Mouse (Mus musculus): ENCODE data around the gene Gpr150.

The Gpr150 gene

DNA sequence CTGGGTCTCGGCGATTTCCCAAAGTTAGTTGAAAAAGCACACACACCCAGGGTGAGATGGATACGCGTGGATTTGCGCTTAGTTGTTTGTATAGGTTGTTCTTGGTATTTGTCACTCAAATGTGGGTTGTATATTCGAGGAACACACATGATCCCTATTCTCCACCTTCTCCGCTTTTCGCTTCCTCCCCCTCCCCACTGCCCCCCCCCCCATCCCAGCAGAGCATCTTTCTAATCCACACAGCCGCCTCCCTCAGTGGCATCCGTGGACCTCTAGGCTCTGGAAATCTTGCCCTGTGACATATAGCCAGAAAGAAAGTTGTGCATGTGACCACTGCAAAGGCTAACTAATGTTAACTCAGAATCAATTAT, at the start of gene Gpr150:
Gpr150 (minus strand) TSS at position 101 of the 371 bp plus-strand sequence.
- DNase-seq: no peak

DNA sequence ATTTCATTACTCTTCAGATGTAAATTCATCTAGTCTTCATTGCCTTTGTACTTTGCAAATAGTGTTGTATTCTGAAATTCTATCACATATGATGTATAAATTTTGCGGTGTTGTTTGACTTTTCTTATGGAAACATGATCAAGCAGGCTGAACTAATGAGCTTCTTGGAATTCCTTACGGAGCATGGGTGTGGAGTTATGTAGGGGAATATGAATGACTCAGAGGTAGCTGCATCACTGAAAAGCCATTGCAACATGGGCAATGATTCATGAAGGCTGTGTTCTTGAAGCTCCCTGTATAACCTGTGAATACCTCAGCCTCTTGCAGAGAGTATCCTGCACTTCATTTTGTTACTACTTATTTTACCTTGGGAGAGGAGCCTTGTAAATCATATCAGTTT, 45.2 kb upstream of the Gpr150 start:
- no peak for DNase-seq

- DNase-seq: peak; percentile 96
These were observed 41.9 kb upstream of the Gpr150 start, which contains the start of the genes Arsk and Ttc37 for GRCm38 (mm10) chr13:76098493-76099303. TSS of gene Arsk (minus strand) at chr13:76098660. TSS of gene Ttc37 (plus strand) at chr13:76098734.

DNA sequence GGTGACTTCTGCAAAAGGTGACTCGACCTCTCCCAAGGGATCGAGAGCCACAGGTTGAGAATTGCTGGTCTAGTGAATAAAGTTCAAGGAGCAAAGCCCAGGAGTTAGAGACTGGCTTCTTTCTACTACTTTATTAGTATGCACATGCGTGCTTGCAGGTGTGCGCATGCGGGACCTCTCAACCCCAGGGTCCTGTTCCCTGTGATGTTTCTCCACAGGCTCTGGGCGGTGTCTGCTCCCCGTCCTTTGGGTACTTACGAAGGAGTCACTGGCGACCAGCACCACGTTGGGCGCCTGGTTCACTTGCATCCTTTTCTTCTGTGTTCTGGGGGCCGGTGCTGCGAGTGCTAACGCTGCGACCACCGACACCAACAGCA, 41.3 kb upstream of the Gpr150 start:
- peak; percentile 70 for DNase-seq

- DNase-seq: no peak
These were observed 17.5 kb upstream of the Gpr150 start for GRCm38 (mm10) chr13:76074323-76074722.

DNA sequence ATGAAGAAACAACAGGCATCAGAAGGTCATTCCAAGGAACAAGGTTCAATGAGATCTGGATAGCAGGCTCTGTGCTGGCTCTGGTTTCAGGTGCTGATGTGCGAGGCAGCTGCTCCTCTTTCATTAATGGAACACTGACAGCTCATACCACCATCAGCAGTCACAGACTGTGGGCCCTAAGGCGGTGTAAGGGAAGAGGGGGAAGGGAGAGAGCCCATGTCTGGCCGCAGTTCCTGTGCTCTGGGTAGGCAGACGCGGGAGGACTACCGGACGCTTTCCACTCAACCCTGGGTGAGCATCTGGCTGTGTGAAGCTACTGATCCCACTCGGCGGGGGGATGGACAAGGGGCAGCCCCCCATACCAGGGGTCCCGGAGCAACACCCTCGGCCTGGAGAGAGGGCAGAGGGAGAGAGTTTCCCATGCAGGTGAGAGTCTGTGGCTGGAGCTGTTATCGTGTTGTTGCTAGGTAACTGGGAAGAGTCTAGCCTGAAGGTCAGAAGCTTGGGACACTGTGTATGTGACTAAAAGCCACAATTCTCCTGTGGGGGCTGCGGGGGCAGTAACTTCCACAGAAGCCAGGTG, 7.7 kb upstream of the Gpr150 start:
- DNase-seq: no peak

- DNase-seq: no peak
These were observed 6.8 kb upstream of the Gpr150 start for GRCm38 (mm10) chr13:76063548-76063947.

GRCm38 (mm10) chr13:76062569-76062968, 5.8 kb upstream of the Gpr150 start:
- no peak for DNase-seq

DNA sequence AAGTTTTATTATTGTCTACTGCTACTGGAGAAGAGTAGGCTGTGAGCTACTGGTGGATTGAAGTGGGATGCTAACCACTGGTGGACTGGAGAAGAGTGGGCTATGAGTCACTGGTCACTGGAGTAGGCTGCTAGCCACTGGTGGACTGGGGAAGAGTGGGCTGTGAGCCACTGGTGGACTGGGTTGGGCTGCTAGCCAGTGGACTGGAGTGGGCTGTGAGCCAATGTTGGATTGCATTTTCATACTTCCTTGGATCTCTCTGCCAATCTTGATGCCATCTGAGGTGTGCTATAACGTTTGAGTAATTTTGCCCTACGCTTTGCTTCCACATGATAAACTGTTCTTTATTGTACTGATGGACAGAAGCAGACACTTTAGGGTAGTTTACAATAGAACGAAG, 5.3 kb upstream of the Gpr150 start:
- DNase-seq: no peak

DNA sequence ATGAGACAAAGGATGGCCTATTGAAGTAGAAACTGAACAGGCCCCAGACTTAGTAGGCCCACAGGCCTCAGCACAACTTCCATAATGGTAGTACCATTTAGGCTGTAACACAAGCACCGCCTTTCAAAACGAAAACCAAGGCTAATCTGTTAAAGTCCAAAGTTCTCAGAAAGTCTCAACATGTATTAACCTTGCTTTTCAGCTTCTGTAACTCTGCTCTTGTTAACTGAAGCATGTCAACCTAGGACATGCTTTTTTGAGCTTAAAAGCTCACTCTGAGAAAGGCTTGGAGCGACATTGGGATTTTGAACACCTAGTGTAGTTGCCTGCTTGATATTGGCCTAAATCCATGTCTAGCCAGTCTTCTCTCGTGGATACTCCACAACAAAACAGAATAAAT, 2.8 kb upstream of the Gpr150 start:
- DNase-seq: peak; percentile 12

DNA sequence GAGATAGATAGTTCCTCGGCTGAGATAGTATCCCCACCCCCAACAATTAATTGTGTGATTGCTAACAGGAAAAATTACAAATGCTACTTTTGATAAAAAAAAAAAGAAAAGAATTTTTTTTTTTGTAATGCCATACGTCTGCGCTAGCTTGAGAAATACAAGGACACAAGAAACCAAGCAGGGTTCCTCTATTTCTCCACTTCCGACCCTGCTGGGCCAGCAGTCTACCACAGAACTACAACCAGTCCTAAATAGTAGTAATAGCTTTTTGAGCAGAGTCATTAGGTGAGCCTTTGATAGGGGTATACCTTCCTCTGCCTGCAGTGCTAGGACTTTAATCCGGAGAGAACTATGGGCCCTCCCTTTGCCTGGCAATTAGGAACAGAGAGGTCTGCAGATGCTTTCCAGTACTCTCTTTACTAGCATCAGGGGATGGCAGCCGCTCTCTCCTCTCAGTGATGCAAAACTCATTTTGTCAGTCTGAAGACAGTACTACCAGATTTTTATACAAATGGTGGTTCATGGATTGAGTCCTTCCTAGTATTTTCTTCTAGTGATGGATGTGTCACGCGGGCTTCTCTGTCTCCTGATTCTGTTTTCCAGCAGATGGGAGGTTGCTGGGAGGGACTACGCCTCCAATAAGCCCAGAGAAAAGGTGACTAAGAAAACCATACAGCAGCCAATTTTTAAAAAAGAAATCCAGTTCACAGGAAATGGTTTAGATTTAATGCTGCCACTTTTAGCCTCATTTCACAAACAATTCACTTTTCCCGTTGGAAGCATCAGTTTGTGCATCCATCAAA, 672 bp upstream of the Gpr150 start:
- no peak for DNase-seq

DNA sequence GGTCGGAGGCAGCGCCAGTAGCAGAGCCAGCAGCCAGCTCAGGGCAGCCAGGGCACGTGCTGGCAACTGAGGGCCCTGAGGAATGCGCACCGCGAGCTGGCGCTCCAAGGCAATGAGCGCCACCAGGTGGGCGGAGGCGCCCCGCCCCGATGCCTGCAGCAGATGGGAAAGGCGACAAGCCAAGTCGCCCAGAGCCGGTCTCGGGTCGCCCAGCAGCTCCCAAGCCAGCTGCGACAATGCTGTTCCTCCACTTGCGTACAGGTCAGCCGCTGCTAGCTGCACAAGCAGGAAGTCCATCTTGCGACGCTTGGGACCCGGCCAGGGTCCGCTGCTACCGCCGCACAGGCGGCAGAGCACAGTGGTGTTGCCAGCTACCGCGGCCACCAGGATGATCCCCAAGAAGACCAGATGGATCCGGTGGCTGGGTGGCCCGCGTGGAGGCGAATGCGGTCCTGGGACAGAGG, 503 bp downstream of the Gpr150 start:
- peak; percentile 80 for DNase-seq

GRCm38 (mm10) chr13:76055391-76056232, 1.2 kb downstream of the Gpr150 start:
- peak; percentile 22 for DNase-seq

- no peak for DNase-seq
These were observed 11.8 kb downstream of the Gpr150 start for GRCm38 (mm10) chr13:76044971-76045370.

- DNase-seq: no peak
These were observed 14.3 kb downstream of the Gpr150 start for GRCm38 (mm10) chr13:76042455-76042854.

DNA sequence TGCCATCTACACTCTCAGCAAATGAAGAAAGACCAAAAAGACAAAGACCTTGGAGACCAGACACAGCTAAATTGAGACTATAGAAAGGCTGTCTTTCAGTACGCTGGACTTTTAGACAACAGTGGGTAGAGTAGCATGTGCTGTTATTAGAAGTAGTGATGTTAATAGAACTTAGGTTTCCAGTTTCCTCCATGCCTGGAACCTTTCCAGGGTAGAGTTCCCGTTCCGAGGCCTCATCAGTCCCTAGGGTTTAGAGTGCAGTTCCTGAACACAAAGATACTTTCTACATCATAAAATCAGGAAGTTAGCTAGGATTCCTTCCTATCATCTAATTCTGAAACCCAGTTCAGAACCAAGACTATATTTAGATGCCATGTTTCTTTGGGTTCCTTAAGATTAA, 32.2 kb downstream of the Gpr150 start:
- DNase-seq: peak; percentile 9

DNA sequence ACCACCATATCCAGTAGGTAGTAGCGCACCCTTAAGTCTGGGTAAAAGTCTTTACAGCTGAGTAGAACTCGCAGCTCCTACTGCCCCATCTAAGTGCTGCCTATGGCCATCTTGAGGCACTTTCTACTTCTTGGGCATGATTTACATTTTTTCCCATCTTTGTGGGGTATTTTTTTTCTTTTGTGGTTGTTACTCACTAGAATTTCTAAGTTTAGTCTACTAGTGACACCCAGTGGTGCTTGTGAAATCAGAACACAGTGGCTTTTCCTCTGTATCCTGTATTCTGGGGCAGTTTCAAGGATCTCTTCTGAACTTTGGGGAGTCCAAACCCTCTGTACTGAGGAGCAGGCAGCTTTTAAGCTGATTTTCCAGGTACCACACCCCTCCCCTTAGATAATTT, 35.0 kb downstream of the Gpr150 start:
- peak; percentile 12 for DNase-seq

GRCm38 (mm10) chr13:76018844-76019400, 37.9 kb downstream of the Gpr150 start:
- DNase-seq: no peak

DNA sequence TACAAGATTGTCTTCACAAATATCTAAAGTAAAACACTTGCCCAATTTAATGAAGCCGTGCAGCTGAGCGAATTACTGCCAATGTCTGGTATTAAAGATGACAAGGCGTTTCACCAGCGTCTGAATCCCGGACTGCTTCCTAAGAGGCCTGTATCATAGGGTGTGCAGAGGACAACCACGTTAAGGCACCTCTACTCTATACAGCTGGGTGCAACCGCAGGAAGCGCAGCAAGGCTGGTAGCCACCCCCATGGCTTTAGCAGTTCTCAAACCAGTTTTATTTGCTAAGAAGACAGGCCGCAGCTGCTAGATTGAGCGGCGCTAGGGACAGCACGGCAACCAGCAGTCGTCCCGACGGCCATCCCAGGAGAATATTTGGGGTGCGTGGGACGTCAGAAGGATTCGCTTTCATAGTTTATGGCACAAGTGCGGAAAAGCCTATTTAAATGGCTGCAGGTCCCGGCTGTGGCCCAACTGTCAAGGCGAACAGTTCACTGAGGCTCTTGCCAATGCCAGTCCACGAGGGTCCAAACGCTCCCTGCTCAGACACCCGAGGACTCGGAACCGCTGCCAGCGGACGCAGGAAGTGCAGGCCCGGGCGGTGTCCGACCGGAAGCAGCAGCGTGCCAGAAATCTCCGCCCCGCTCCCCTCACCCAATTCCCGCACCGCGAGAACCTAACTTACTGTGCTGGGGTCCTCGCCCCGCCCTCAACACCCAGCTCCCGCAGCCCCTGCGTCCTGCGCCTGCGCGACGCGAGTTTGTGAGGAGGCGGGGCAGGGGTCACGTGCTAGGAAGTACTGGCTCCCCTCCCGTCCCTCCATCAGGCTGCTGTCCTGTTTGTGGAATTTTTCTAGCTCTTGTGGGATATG, 38.6 kb downstream of the Gpr150 start, which contains the start of gene Rfesd:
Rfesd (minus strand) TSS at position 746 of the 870 bp plus-strand sequence.
- DNase-seq: peak; percentile 99

DNA sequence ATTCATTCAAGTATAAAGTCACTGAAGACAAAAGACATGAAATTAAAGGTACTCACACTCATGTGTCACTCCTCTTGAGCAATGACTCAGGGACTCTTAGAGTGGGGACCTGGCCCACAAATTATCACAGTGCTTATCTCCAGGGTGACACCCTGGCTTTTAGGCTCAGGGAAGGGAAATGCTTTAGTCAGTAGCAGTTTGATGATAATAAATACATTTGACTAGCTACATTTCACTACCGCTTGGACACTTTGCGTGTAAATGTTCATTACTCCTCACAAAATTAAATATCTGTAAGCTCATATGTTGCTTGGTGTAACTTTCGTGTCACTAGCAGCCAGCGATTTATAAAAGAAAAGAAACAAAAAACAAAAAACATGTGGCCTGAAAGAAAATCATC, 39.3 kb downstream of the Gpr150 start:
- DNase-seq: no peak

GRCm38 (mm10) chr13:76014511-76014910, 42.3 kb downstream of the Gpr150 start:
- no peak for DNase-seq
